Mouse (Mus musculus): Measurements from ENCODE around the gene Crb1. TPM values are rescaled to one million over a fixed set of nuclear protein-coding genes. Genes with fewer than 3 reads are reported as not detected.

Crb1 gene
- polyA plus RNA-seq (2014; fragmentation: Illumina TruSeq; extraction: RNeasy Lipid Tissue Mini Kit (QIAGEN cat#74804); ENCODE audit: insufficient read depth, low read depth, low replicate concordance) = 0.22 TPM

GRCm38 (mm10) chr1:139376638-139377286 lies at the start of gene Crb1:
Gene Crb1, minus strand, starts transcription at chr1:139377100.

GRCm38 (mm10) chr1:139421875-139422791 lies 45.2 kb upstream of the Crb1 start, which contains the start of gene Zbtb41:
Gene Zbtb41, plus strand, starts transcription at chr1:139422288.

Other genes with a start within 250 kb of the Crb1 start
- gene Zbtb41, start 45.2 kb upstream of the Crb1 start, polyA plus RNA-seq (2014; fragmentation: Illumina TruSeq; extraction: RNeasy Lipid Tissue Mini Kit (QIAGEN cat#74804); ENCODE audit: insufficient read depth, low read depth, low replicate concordance) = 4.1 TPM
- 0.14 TPM for gene Aspm, start 77.7 kb upstream of the Crb1 start, polyA plus RNA-seq (2014; fragmentation: Illumina TruSeq; extraction: RNeasy Lipid Tissue Mini Kit (QIAGEN cat#74804); ENCODE audit: insufficient read depth, low read depth, low replicate concordance)
- gene F13b, start 124.6 kb upstream of the Crb1 start, polyA plus RNA-seq (2014; fragmentation: Illumina TruSeq; extraction: RNeasy Lipid Tissue Mini Kit (QIAGEN cat#74804); ENCODE audit: insufficient read depth, low read depth, low replicate concordance) = not detected
- not detected for gene Cfhr1, start 183.2 kb upstream of the Crb1 start, polyA plus RNA-seq (2014; fragmentation: Illumina TruSeq; extraction: RNeasy Lipid Tissue Mini Kit (QIAGEN cat#74804); ENCODE audit: insufficient read depth, low read depth, low replicate concordance)